In genomic region chr16:94228858-94229555, GRCm38 (mm10) we compare ENCODE assay signal across 15 mouse cellular contexts.
DNase-seq lines count a peak whose midpoint lies in the region; ATAC-seq and TF ChIP-seq lines count a peak whose summit lies in the region.
"Had no signal": no experiment of that assay in that cellular context is flagged by ENCODE, and none has a peak within 500 bp of the region (broad histone marks: within the 10 kb centered on the region; RNA-seq: fewer than 3 reads in every experiment).

No protein-coding gene starts in this region.

- DNase-seq in liver, embryonic 13.5 days, result no peak
- DNase-seq in liver, result no peak
- peak; percentile 45 for DNase-seq in heart, postnatal 0 days (ENCODE audit: low spot score)
- no peak for DNase-seq in layer of hippocampus, adult 9-10 months (ENCODE audit: low spot score)
- DNase-seq in midbrain, embryonic 10.5 days (ENCODE audit: low spot score), result no peak
- DNase-seq: cerebellum, adult 11 months; forebrain, postnatal 0 days; layer of hippocampus, adult 9-11 months; lung, embryonic 14.5 days had no signal

- TF ChIP-seq EP300 in heart, postnatal 0 days (IDR thresholded peaks at IDR 0.05; ENCODE audit: low read depth), result no peak

- TF ChIP-seq CTCF in embryonic fibroblast, embryonic 13.5 days (IDR thresholded peaks at IDR 0.05; ENCODE audit: borderline replicate concordance, insufficient read depth, low read length), result no peak
- no peak for TF ChIP-seq CTCF in heart, postnatal 0 days (IDR thresholded peaks at IDR 0.05; ENCODE audit: low read depth)

- H3K9ac ChIP-seq in liver, embryonic 13.5 days, result no peak overlapping the region
- no peak overlapping the region for H3K9ac ChIP-seq in heart, postnatal 0 days (replicated peaks; ENCODE audit: low read depth, low read length)
- H3K9ac ChIP-seq: embryonic facial prominence, embryonic 13.5 days; forebrain, postnatal 0 days; kidney, embryonic 15.5 days; limb, embryonic 12.5 days; lung, embryonic 14.5 days had no signal

- 0 out of 2 replicates have a peak, but pooled peaks have one; percentile 7 for ATAC-seq in liver, embryonic 13.5 days (ENCODE audit: low read depth)
- ATAC-seq in heart, postnatal 0 days (ENCODE audit: insufficient read depth, low read depth), result peak; percentile 40
- ATAC-seq in cerebellum, adult (ENCODE audit: insufficient number of reproducible peaks, low FRiP score, low TSS enrichment), result no peak
- ATAC-seq: forebrain, postnatal 0 days; hindbrain, postnatal 0 days had no signal

- no peak overlapping the region for H3K4me2 ChIP-seq in liver, embryonic 13.5 days
- no peak overlapping the region for H3K4me2 ChIP-seq in heart, postnatal 0 days (ENCODE audit: low read depth, low read length)
- H3K4me2 ChIP-seq: embryonic facial prominence, embryonic 13.5 days; kidney, embryonic 15.5 days; limb, embryonic 12.5 days; lung, embryonic 14.5 days had no signal

- peaks cover 4% of the 10 kb centered on the region; the same call in 1 of the 2 replicates for H3K36me3 ChIP-seq in liver, embryonic 13.5 days
- 0 out of 2 replicates have a peak, but pooled peaks cover 3% of the 10 kb centered on the region for H3K36me3 ChIP-seq in heart, postnatal 0 days (replicated peaks; ENCODE audit: control insufficient read depth, insufficient read depth, low read length)
- H3K36me3 ChIP-seq in midbrain, embryonic 10.5 days, result peaks cover 7% of the 10 kb centered on the region
- H3K36me3 ChIP-seq: kidney, embryonic 15.5 days; limb, embryonic 12.5 days had no signal

- WGBS in liver, embryonic 13.5 days (ENCODE audit: insufficient replicate concordance), result 78% methylated on average over 18 of the region's 18 CpGs
- 72% methylated on average over 18 of the region's 18 CpGs for WGBS in heart, postnatal 0 days
- WGBS in midbrain, embryonic 10.5 days, result 85% methylated on average over 18 of the region's 18 CpGs

- TF ChIP-seq POLR2A in embryonic fibroblast, embryonic 13.5 days (IDR thresholded peaks at IDR 0.05; ENCODE audit: low read depth, low read length), result no peak

- H3K4me1 ChIP-seq in liver, embryonic 13.5 days (replicated peaks), result peaks cover under 1% of the 10 kb centered on the region; the same call in 1 of the 2 replicates
- H3K4me1 ChIP-seq in embryonic fibroblast, embryonic 13.5 days (ENCODE audit: control insufficient read depth, insufficient read depth, low read length), result peaks cover 14% of the 10 kb centered on the region
- no peaks in the 10 kb centered on the region; the same call in 1 of the 2 replicates for H3K4me1 ChIP-seq in heart, postnatal 0 days (ENCODE audit: control insufficient read depth, insufficient read depth)
- peaks cover 44% of the 10 kb centered on the region for H3K4me1 ChIP-seq in midbrain, embryonic 10.5 days

- H3K27ac ChIP-seq in liver, embryonic 13.5 days, result no peak overlapping the region
- peak overlapping the region; percentile 1; the same call in 1 of the 2 replicates for H3K27ac ChIP-seq in embryonic fibroblast, embryonic 13.5 days (ENCODE audit: insufficient read depth, low read length)
- peak overlapping the region; percentile 3 for H3K27ac ChIP-seq in heart, postnatal 0 days (ENCODE audit: low read depth)
- no peak overlapping the region for H3K27ac ChIP-seq in midbrain, embryonic 10.5 days (replicated peaks)
- H3K27ac ChIP-seq: embryonic facial prominence, embryonic 13.5 days; hindbrain, postnatal 0 days; limb, embryonic 12.5 days had no signal

- no peaks in the 10 kb centered on the region for H3K9me3 ChIP-seq in liver, embryonic 13.5 days (replicated peaks)
- no peaks in the 10 kb centered on the region for H3K9me3 ChIP-seq in heart, postnatal 0 days (replicated peaks; ENCODE audit: control insufficient read depth, low read length)
- no peaks in the 10 kb centered on the region; the same call in 1 of the 2 replicates for H3K9me3 ChIP-seq in midbrain, embryonic 10.5 days (replicated peaks)
- H3K9me3 ChIP-seq: embryonic facial prominence, embryonic 13.5 days; kidney, embryonic 15.5 days; limb, embryonic 12.5 days had no signal

- no peak overlapping the region for H3K4me3 ChIP-seq in liver, embryonic 13.5 days (replicated peaks)
- no peak overlapping the region for H3K4me3 ChIP-seq in embryonic fibroblast, embryonic 13.5 days (ENCODE audit: insufficient read depth, low read length)
- no peak overlapping the region for H3K4me3 ChIP-seq in heart, postnatal 0 days (ENCODE audit: low read depth, low read length)
- H3K4me3 ChIP-seq in midbrain, embryonic 10.5 days, result no peak overlapping the region
- H3K4me3 ChIP-seq: embryonic facial prominence, embryonic 13.5 days; kidney, embryonic 15.5 days; limb, embryonic 12.5 days had no signal

- no peaks in the 10 kb centered on the region for H3K27me3 ChIP-seq in liver, embryonic 13.5 days
- no peaks in the 10 kb centered on the region for H3K27me3 ChIP-seq in heart, postnatal 0 days (ENCODE audit: control insufficient read depth, insufficient read depth, low read length)
- H3K27me3 ChIP-seq in midbrain, embryonic 10.5 days (ENCODE audit: low read depth, poor library complexity, severe bottlenecking), result peaks cover 100% of the 10 kb centered on the region
- H3K27me3 ChIP-seq: kidney, embryonic 15.5 days had no signal

Comparison
In these comparisons a context has a peak if more than half of its experiments do, and no peak if none do; other contexts are left out.
1. H3K27ac ChIP-seq: peak in embryonic fibroblast, embryonic 13.5 days (single experiment) and heart, postnatal 0 days (single experiment); none in liver, embryonic 13.5 days (single experiment) and midbrain, embryonic 10.5 days (single experiment).